Mouse (Mus musculus) hindbrain, embryonic 13.5 days (tissue): ENCODE measurements around the gene Samt1. TPM values are rescaled to one million over a fixed set of nuclear protein-coding genes. Genes with fewer than 3 reads are reported as not detected.
"Not testable (repeated sequence)": the region's sequence is repeated elsewhere in the genome, so short reads cannot be mapped to it uniquely, and the experiment has no call there.

Source experiments
- ATAC-seq: fragments of 200-750 bp; cut with Nextera tagmentation; 2 replicates; pipeline ENCODE4 v1.8.0; 2017; ENCODE audit warnings: moderate TSS enrichment; ENCODE audit not compliant: low FRiP score
- H3K27ac ChIP-seq: fragments of 300-500 bp; sonication (generic); 2 replicates; pipeline ENCODE4 v1.5.1; 2015; ENCODE audit warnings: inconsistent platforms, mild to moderate bottlenecking, moderate library complexity
- H3K27me3 ChIP-seq: fragments of 300-500 bp; sonication (generic); 2 replicates; pipeline ENCODE4 v1.6.1; 2015; ENCODE audit warnings: mild to moderate bottlenecking, inconsistent platforms
- H3K36me3 ChIP-seq: fragments of 300-500 bp; sonication (generic); 2 replicates; pipeline ENCODE4 v1.6.1; 2015; ENCODE audit warnings: mild to moderate bottlenecking, inconsistent platforms
- H3K4me1 ChIP-seq: fragments of 300-500 bp; sonication (generic); replicated peaks from 2 replicates; pipeline ENCODE4 v1.6.1; 2015; ENCODE audit warnings: inconsistent platforms
- H3K4me2 ChIP-seq: fragments of 300-500 bp; sonication (generic); 2 replicates; pipeline ENCODE4 v1.6.1; 2015; ENCODE audit warnings: inconsistent platforms, mild to moderate bottlenecking, moderate library complexity
- H3K4me3 ChIP-seq: fragments of 300-500 bp; sonication (generic); 2 replicates; pipeline ENCODE4 v1.5.1; 2015; ENCODE audit warnings: mild to moderate bottlenecking, inconsistent platforms
- H3K9ac ChIP-seq: fragments of 300-500 bp; sonication (generic); 2 replicates; pipeline ENCODE4 v1.6.1; 2015; ENCODE audit warnings: mild to moderate bottlenecking, inconsistent platforms
- H3K9me3 ChIP-seq: fragments of 300-500 bp; sonication (generic); 2 replicates; pipeline ENCODE4 v1.6.1; 2016; ENCODE audit warnings: inconsistent platforms
- whole genome bisulfite sequencing: fragments of 180-500 bp; shearing (Covaris S2); methylation state at CpG from one replicate; pipeline ENCODE4 v1.1.7; 2015; 5-methylcytosine and 5-hydroxymethylcytosine counted together
- polyA plus RNA-seq: library from polyadenylated mRNA; unstranded; fragments of >200 nt; fragmentation: Nextera tagmentation; extraction: Ambion mirVana; gene quantifications from 2 replicates; pipeline ENCODE4 v1.2.1, GENCODE M21; 2015

Samt1 gene
- polyA plus RNA-seq, result not detected in 2 replicates

GRCm38 (mm10) chrX:154012540-154012939, at the start of gene Samt1:
Samt1 (minus strand) TSS chrX:154012640.
- H3K9me3 ChIP-seq, H3K9ac ChIP-seq, H3K4me3 ChIP-seq, ATAC-seq, H3K27me3 ChIP-seq, H3K4me1 ChIP-seq, H3K27ac ChIP-seq, H3K4me2 ChIP-seq, H3K36me3 ChIP-seq: not testable (repeated sequence)

DNA sequence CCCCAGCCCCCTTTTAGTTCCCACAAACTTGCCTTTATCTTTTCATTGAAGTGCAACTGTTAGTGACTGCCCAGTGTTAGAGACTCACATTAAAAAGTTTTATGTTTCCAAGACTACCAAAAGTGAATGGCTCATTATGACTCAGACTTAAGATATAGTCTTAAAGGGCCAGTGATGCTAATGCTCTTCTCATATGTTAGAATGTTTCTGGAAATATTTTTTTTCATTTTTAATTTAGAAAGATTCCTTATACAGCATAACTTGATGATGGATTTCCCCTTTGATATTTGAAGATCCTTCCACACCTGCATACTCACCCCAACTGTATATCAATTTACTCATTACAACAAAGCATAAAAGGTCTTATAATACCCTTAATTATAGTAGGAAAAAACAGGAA, 42.5 kb upstream of the Samt1 start, which contains the start of gene Gm10057:
Gm10057 (minus strand) TSS at position 101 of the 400 bp plus-strand sequence.
- ATAC-seq, H3K27me3 ChIP-seq, H3K9ac ChIP-seq, H3K9me3 ChIP-seq, H3K4me2 ChIP-seq, H3K4me3 ChIP-seq, H3K36me3 ChIP-seq, H3K4me1 ChIP-seq, H3K27ac ChIP-seq: not testable (repeated sequence)

GRCm38 (mm10) chrX:154033727-154034126, 21.3 kb upstream of the Samt1 start, which contains the start of gene 4921511M17Rik:
4921511M17Rik (minus strand) TSS chrX:154033827.
- not testable (repeated sequence) for H3K4me2 ChIP-seq, H3K36me3 ChIP-seq, H3K27me3 ChIP-seq, H3K4me3 ChIP-seq, H3K9ac ChIP-seq, H3K27ac ChIP-seq, ATAC-seq, H3K9me3 ChIP-seq, H3K4me1 ChIP-seq

GRCm38 (mm10) chrX:153976914-153977313, 35.5 kb downstream of the Samt1 start:
- H3K27ac ChIP-seq, H3K4me1 ChIP-seq, H3K9ac ChIP-seq, H3K9me3 ChIP-seq, H3K36me3 ChIP-seq, H3K4me3 ChIP-seq, H3K4me2 ChIP-seq, H3K27me3 ChIP-seq: not testable (repeated sequence)
- WGBS, result no CpG with 5 or more reads among the region's 2 CpGs
- ATAC-seq, result peak; percentile 24; the same call in 1 of the 2 replicates

GRCm38 (mm10) chrX:153976467-153976866, 36.0 kb downstream of the Samt1 start:
- WGBS, result 22% methylated on average over 4 of the region's 4 CpGs

GRCm38 (mm10) chrX:153974450-153974849, 38.0 kb downstream of the Samt1 start:
- H3K9me3 ChIP-seq, result no peaks in the 10 kb centered on the region
- no peak overlapping the region for H3K9ac ChIP-seq
- WGBS, result 16% methylated on average over 2 of the region's 2 CpGs
- ATAC-seq, result no peak
- H3K4me3 ChIP-seq, result no peak overlapping the region
- no peaks in the 10 kb centered on the region for H3K4me1 ChIP-seq
- no peak overlapping the region for H3K4me2 ChIP-seq
- H3K27ac ChIP-seq, result no peak overlapping the region
- H3K27me3 ChIP-seq, result no peaks in the 10 kb centered on the region
- H3K36me3 ChIP-seq, result no peaks in the 10 kb centered on the region

More at GRCm38 (mm10) chrX:153976467-153976866, 36.0 kb downstream of the Samt1 start:
- not testable (repeated sequence) for H3K4me2 ChIP-seq, H3K27ac ChIP-seq, H3K9ac ChIP-seq, H3K27me3 ChIP-seq, H3K4me3 ChIP-seq, H3K4me1 ChIP-seq, H3K36me3 ChIP-seq, H3K9me3 ChIP-seq
- ATAC-seq, result 0 out of 2 replicates have a peak, but pooled peaks have one; percentile 26

GRCm38 (mm10) chrX:153952866-153953265, 59.6 kb downstream of the Samt1 start:
- not testable (repeated sequence) for H3K9ac ChIP-seq, ATAC-seq, H3K4me1 ChIP-seq, H3K36me3 ChIP-seq, H3K27me3 ChIP-seq, H3K27ac ChIP-seq, H3K4me2 ChIP-seq, H3K9me3 ChIP-seq, H3K4me3 ChIP-seq
- WGBS, result no CpG with 5 or more reads among the region's 2 CpGs

Other genes starting within 250 kb of the Samt1 start
- 21.0 and 22.4 TPM in 2 replicates for gene Spin2c, start 180.4 kb downstream of the Samt1 start, polyA plus RNA-seq
- not detected in 2 replicates for gene 4921511M17Rik, start 21.2 kb upstream of the Samt1 start, polyA plus RNA-seq
- gene Gm10057, start 42.4 kb upstream of the Samt1 start, polyA plus RNA-seq, result not detected in 2 replicates
- not detected in 2 replicates for gene Gm15140, start 108.0 kb upstream of the Samt1 start, polyA plus RNA-seq